15 mouse cellular contexts compared by ENCODE assay signal in genomic region chr5:124259133-124259532, GRCm38 (mm10). TPM values are rescaled to one million over a fixed set of nuclear protein-coding genes. Genes with fewer than 3 reads are reported as not detected.
DNase-seq lines count a peak whose midpoint lies in the region; ATAC-seq and TF ChIP-seq lines count a peak whose summit lies in the region.
"Had no signal": no experiment of that assay in that cellular context is flagged by ENCODE, and none has a peak within 500 bp of the region (broad histone marks: within the 10 kb centered on the region; RNA-seq: fewer than 3 reads in every experiment).

No protein-coding gene starts in this region.

- H3K4me3 ChIP-seq in layer of hippocampus, adult 2 months: no peak overlapping the region
- H3K4me3 ChIP-seq: heart, embryonic 13.5 days; neural tube, embryonic 12.5 days; stomach, embryonic 15.5 days had no signal

- DNase-seq in CD4-positive, CD25-positive, alpha-beta regulatory T cell, adult 2 months (ENCODE audit: low read depth, low spot score): peak; percentile 27
- no peak for DNase-seq in layer of hippocampus, adult 2 months (ENCODE audit: low spot score in 2 of 2)
- no peak for DNase-seq in layer of hippocampus, adult 11-12 months (ENCODE audit: low spot score)
- peak; percentile 28 for DNase-seq in 3T3-L1 (ENCODE audit: low read depth, low spot score)
- no peak for DNase-seq in ovary, postnatal 36 days (ENCODE audit: low spot score)
- no peak for DNase-seq in neural tube, embryonic 10.5 days (ENCODE audit: extremely low spot score, low spot score)
- DNase-seq: adrenal gland, adult 8-10 months; kidney, postnatal 25 days; liver had no signal

- no peak for ATAC-seq in CD4-positive, CD25-positive, alpha-beta regulatory T cell, adult 4 months
- peak; percentile 58 for ATAC-seq in granulocyte monocyte progenitor cell, adult 5-6 weeks (replicated peaks; ENCODE audit: poor library complexity, severe bottlenecking)
- ATAC-seq: hindbrain, embryonic 16.5 days had no signal

- TF ChIP-seq CTCF in layer of hippocampus, adult 2 months (conservative IDR thresholded peaks at IDR 0.05): peak; percentile 80

- H3K27ac ChIP-seq in layer of hippocampus, adult 2 months: no peak overlapping the region; the same call in 1 of the 2 replicates
- H3K27ac ChIP-seq: heart, embryonic 13.5 days; neural tube, embryonic 12.5 days; stomach, embryonic 15.5 days had no signal

RNA-seq across cellular contexts. Expression of gene Pitpnm2, which starts 9.6 kb away (rescaled TPM):
- polyA plus RNA-seq in CD4-positive, CD25-positive, alpha-beta regulatory T cell, adult 4 months (2017; shearing (Covaris generic)): 10 to 100 TPM in 1 of 2 experiments, 1 to 10 TPM in 1; 9.3 to 11.5 TPM
- 100 to 1,000 TPM; 379 to 394 TPM for total RNA-seq in layer of hippocampus, adult 2 months (2021)
- 8.8 and 10.4 TPM in 2 replicates for total RNA-seq in granulocyte monocyte progenitor cell, adult 5-6 weeks (2014; fragmentation: Nextera tagmentation)
- 3.1 and 4.1 TPM in 2 replicates for total RNA-seq in granulocyte monocyte progenitor cell, adult 5-6 weeks (2017)

Comparison
In these comparisons a context has a peak if more than half of its experiments do, and no peak if none do; other contexts are left out.
1. DNase-seq: peak in CD4-positive, CD25-positive, alpha-beta regulatory T cell, adult 2 months (single experiment) and 3T3-L1 (single experiment); none in layer of hippocampus, adult 2 months (0 of 2), layer of hippocampus, adult 11-12 months (single experiment), ovary, postnatal 36 days (single experiment) and neural tube, embryonic 10.5 days (single experiment).
2. RNA of gene Pitpnm2, which starts 9.6 kb away (total RNA-seq): 379 to 394 TPM in layer of hippocampus, adult 2 months; 3.1 to 10.4 TPM in granulocyte monocyte progenitor cell, adult 5-6 weeks; every median in the first group is over 10 times any median in the second.